Mouse (Mus musculus) bone marrow, adult 2 months (tissue): Measurements from ENCODE around the gene Anapc15-ps. TPM values are rescaled to one million over a fixed set of nuclear protein-coding genes. Genes with fewer than 3 reads are reported as not detected.

Experiments used
- H3K27ac ChIP-seq: fragments of 200-500 bp; 2 replicates; pipeline ENCODE4 v1.5.1; 2012; ENCODE audit warnings: low read depth, mild to moderate bottlenecking, control low read depth, inconsistent platforms, low read length; ENCODE audit not compliant: control insufficient read depth, poor library complexity, insufficient read depth
- H3K4me1 ChIP-seq: fragments of 200-500 bp; 2 replicates; pipeline ENCODE4 v1.6.1; 2011; ENCODE audit warnings: low read length; ENCODE audit not compliant: control insufficient read depth, insufficient read depth
- H3K4me3 ChIP-seq: fragments of 200-500 bp; replicated peaks from 2 replicates; pipeline ENCODE3; 2011; ENCODE audit warnings: mild to moderate bottlenecking, low read depth, low read length, control low read depth; ENCODE audit not compliant: control insufficient read depth
- CTCF ChIP-seq: fragments of 200-500 bp; IDR thresholded peaks from 2 replicates; pipeline ENCODE4 v1.5.1; 2011; ENCODE audit warnings: low read length, control low read depth; ENCODE audit not compliant: control insufficient read depth, insufficient read depth
- POLR2A ChIP-seq: fragments of 200-500 bp; IDR thresholded peaks from 2 replicates; pipeline ENCODE4 v1.6.1; 2011; ENCODE audit warnings: low read depth, mild to moderate bottlenecking, control low read depth, low read length, borderline replicate concordance; ENCODE audit not compliant: control insufficient read depth
- WGBS: fragments of 180-500 bp; shearing (Covaris S2); methylation state at CpG from one replicate; pipeline ENCODE4 v1.1.7; 2018; 5-methylcytosine and 5-hydroxymethylcytosine counted together
- polyA plus RNA-seq: library from polyadenylated mRNA; stranded (reverse); fragments of >200 nt; gene quantifications from 2 replicates; pipeline ENCODE4 v1.2.4, GENCODE M21; 2011; ENCODE audit warnings: low replicate concordance; ENCODE audit not compliant: missing spikeins, insufficient read depth, insufficient read length

The Anapc15-ps gene
- polyA plus RNA-seq = 28.2 TPM in 1 of 2 replicates, not detected in the other

DNA sequence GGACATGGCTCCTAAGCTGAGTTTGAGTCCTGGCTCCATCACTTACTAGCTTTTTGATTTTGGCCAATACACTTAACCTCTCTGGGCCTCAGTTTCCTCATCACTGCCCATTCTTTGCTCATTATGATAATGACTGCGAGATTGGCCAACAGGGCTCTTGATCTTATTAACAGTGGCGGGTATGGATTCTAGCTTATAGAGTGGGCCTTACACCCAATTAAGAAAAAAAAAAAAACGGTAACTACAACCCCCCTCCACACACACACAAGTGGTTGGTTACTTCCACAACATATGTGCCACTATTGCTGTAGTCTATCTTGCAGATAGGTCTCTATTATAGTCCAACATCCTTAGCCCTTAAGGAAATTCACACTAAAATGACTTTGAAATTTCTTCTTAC, at the start of gene Anapc15-ps:
TSS of gene Anapc15-ps (minus strand) at position 101 of the 400 bp plus-strand sequence.
- Histone ChIP-seq H3K27ac (no peak within 1 kb of the TSS), H3K4me1 (peaks cover 3% of the 10 kb centered on the region), H3K4me3 (no peak within 1 kb of the TSS)
- TF ChIP-seq CTCF (no peak), POLR2A (no peak)
- WGBS = 89% methylated on average over 3 of the region's 3 CpGs

DNA sequence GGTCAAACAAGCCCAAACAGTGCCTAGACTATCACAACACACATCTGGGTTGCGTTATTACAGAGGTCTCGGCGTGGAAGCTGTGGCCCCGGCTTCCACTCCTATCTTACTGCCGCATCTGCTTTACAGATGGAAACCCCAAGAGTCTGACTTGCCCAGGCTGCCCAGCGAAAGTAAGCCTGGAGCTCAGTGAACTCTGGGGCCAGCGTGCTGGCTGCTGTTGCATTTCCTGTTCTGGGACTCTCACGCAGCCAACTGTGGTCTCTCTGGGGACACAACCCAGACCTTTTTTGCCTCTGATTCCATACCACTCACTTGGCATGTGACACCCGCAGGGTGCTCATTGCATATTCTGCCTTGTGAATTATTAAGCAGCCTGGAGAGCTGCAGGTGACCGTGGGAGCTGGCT, 49.0 kb upstream of the Anapc15-ps start:
- Histone ChIP-seq H3K4me1 (peaks cover 3% of the 10 kb centered on the region), H3K4me3 (no peak overlapping the region), H3K27ac (no peak overlapping the region)
- 19% methylated on average over 10 of the region's 10 CpGs for WGBS
- no peak for TF ChIP-seq CTCF
- TF ChIP-seq POLR2A = no peak

DNA sequence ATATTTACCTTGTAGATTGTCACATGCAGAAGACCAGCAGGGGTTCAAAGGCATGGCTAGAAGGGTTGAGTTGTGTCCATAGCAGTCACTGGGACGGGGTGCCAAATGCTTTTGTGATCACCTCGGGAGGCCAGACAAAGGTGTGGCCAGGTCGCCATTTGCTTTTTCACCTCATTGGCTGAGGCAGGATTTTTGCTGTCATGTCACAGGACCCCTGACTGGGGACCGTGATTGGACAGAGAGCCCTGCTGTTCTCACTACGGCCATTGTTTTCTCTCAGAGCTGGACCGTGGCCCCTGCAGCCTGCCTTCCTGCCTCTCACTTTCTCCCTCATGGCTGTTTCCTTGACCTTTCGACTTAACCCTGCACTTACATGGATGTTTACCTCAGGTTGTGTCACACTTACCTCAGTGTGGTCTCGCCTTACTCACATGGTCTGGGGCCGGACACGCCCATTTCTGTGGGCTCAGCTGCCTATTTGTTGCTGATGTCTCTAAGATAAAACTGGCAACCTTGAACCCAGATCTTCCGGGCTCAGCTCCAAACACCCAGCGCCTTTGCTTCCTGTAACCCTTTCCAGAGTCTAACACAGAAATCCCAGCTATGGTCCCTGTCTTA, 47.0 kb upstream of the Anapc15-ps start:
- H3K27ac ChIP-seq = no peak overlapping the region
- WGBS = 76% methylated on average over 12 of the region's 12 CpGs
- H3K4me1 ChIP-seq = peaks cover 3% of the 10 kb centered on the region
- no peak overlapping the region for H3K4me3 ChIP-seq
- TF ChIP-seq CTCF (no peak), POLR2A (no peak)

DNA sequence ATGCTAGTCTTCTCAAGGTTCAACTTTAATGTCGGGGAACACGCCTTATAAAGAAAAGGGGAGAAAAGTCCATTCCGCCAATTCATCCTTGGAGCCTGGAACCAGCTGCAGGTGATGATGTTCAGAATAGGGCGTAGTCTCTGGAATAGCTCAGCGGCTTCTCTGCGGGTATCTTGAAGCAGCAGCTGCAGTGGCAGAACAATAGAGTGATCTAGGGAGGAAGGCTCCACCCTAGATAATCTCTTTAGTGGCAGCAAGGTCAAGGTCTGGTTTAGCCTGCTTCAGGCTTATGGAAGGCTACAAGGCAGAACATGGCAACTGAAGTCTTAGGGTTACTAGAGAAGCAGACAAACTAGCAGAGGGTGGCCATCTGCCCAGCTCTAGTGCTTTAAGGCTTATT, 46.2 kb upstream of the Anapc15-ps start:
- Histone ChIP-seq H3K4me1 (peaks cover 3% of the 10 kb centered on the region), H3K27ac (no peak overlapping the region), H3K4me3 (no peak overlapping the region)
- TF ChIP-seq CTCF (no peak), POLR2A (no peak)
- WGBS = 74% methylated on average over 6 of the region's 6 CpGs

DNA sequence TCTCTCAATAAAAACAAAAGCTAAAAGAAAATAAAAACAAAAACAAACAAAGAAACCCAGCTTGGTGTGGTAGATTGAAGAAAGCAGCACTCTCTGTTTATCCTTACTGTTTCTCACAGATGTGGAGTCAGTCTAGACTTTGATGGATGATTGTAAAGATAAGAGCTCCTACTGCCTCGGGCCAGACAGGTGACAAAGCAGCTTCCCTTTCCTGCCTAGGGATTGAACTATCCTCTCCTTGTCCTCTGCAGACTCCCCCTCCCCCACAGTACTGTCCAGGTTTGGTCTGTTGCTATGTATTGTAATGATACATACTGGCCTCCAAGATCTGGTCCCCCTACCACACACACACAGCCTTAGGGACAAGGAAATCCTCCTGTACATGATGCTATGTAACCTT, 45.5 kb upstream of the Anapc15-ps start:
- H3K4me1 ChIP-seq = peaks cover 3% of the 10 kb centered on the region
- H3K4me3 ChIP-seq = no peak overlapping the region
- no peak overlapping the region for H3K27ac ChIP-seq
- 28% methylated on average over 1 of the region's 1 CpGs for WGBS
- no peak for TF ChIP-seq CTCF
- TF ChIP-seq POLR2A = no peak

DNA sequence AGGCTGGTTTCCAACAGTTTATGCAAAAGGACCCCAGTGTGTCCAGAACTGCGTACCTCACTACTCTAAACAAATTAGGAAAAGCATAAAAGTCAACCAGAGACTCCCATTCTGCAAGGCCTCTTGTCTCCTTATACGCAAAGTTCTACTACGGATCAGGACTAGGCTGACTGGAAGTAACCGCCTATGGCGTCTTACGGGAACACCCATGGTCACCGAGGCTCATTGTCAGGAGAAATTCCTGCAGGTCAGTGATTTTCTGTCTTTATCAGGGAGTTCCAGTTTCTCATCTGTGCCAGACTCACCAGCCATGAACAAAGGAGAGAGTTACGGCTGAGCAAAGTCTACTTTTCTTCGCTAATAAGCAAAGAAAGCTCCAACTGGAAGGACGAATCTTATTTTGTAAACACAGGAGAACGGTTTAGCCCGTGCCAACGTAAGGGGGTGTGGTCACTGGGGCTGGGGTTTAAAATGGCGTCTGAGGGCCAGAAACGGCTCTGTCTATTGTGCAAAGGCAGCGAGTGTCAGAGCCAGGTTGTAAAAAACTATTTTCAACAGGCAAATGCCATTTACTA, 43.9 kb upstream of the Anapc15-ps start:
- peaks cover 3% of the 10 kb centered on the region for H3K4me1 ChIP-seq
- 87% methylated on average over 16 of the region's 16 CpGs for WGBS
- H3K27ac ChIP-seq = no peak overlapping the region
- H3K4me3 ChIP-seq = no peak overlapping the region
- TF ChIP-seq POLR2A (no peak), CTCF (no peak)

DNA sequence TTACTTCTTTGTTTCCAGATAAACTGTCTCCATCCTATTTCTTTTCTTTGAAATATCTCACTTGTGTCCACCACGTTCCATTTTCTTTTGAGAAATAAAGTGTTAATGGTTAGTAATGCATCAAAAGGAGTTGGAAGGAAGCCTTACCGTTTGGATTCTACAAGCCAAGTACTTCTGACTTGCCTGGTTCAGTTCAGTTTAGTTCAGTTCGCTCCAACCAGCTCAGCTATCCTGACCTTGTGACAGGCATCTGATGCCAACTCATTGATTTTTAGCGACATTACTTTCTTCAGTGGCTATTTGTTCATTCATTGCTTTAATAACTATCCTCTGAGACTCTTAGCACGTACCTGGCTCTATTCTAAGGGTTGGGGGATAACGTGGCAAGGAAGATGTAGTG, 42.4 kb upstream of the Anapc15-ps start:
- TF ChIP-seq CTCF = no peak
- no peak for TF ChIP-seq POLR2A
- Histone ChIP-seq H3K4me1 (peaks cover 1% of the 10 kb centered on the region), H3K27ac (no peak overlapping the region), H3K4me3 (no peak overlapping the region)
- 75% methylated on average over 6 of the region's 6 CpGs for WGBS

DNA sequence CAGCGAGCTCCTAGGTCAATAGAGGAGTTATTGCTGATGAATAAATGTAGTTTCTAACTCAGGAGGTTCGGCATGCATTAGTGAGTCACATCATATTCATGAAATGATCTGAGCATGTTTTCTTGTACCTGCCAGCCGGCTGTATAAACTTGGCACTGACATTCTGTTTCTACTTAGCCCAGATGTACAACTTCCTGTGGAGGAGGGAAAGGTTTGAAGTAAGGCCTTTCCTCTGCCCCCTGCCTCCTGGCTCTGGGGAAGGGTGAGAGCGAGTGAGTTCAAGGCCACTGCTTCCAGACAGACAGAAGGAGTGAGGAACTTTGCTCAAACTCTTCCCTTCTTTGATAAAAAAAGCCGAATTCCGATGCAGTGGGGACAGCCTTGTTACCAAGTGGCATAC, 39.0 kb upstream of the Anapc15-ps start:
- H3K4me3 ChIP-seq = no peak overlapping the region
- no peak overlapping the region for H3K27ac ChIP-seq
- TF ChIP-seq CTCF (no peak), POLR2A (no peak)
- WGBS = 55% methylated on average over 6 of the region's 6 CpGs
- H3K4me1 ChIP-seq = no peaks in the 10 kb centered on the region; the same call in 1 of the 2 replicates
